Mouse (Mus musculus): ENCODE data around the gene Lrfn5.

DNA sequence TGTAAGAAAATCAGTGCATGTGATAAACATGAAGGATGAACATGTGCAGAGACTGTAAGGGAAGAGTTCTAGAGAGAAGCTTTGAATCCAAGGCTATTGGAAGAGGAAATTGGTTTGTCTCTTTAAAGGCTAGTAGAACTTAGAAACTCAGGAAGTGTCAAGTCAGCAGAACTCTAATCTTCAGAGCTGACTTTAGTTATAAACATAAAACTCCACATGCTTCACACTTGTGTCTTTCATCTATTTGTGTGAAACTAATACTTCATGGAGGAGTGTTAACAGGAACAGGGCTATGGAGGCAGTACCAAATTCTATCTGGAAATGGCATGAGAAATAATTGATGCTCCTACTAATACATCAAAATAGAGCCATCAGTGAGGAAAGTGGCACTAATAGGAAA is 101.6 kb downstream of the Lrfn5 start:
- TF ChIP-seq POLR2A (IDR thresholded peaks at IDR 0.05; ENCODE audit: control insufficient read depth, low read depth, low read length): no peak
- no peak for TF ChIP-seq CTCF (IDR thresholded peaks at IDR 0.05; ENCODE audit: control insufficient read depth, insufficient read depth, insufficient replicate concordance, low read depth, low read length)

All from testis, adult 2 months (tissue).